Mouse (Mus musculus) heart, embryonic 15.5 days (tissue): Measurements from ENCODE around the gene Dctn3. TPM values are rescaled to one million over a fixed set of nuclear protein-coding genes. Genes with fewer than 3 reads are reported as not detected.
"Not testable (repeated sequence)": the region's sequence is repeated elsewhere in the genome, so short reads cannot be mapped to it uniquely, and the experiment has no call there.

Experiments
- ATAC-seq: fragments of 200-750 bp; cut with Nextera tagmentation; replicated peaks from 2 replicates; pipeline ENCODE4 v1.8.0; 2017; ENCODE audit warnings: low read depth, moderate TSS enrichment; ENCODE audit not compliant: insufficient number of reproducible peaks, insufficient read depth, low FRiP score
- H3K27ac ChIP-seq: fragments of 300-500 bp; sonication (generic); 2 replicates; pipeline ENCODE4 v1.5.1; 2015; ENCODE audit warnings: mild to moderate bottlenecking, inconsistent platforms
- H3K27me3 ChIP-seq: fragments of 300-500 bp; sonication (generic); 2 replicates; pipeline ENCODE4 v1.6.1; 2015; ENCODE audit warnings: inconsistent platforms
- H3K36me3 ChIP-seq: fragments of 300-500 bp; sonication (generic); 2 replicates; pipeline ENCODE4 v1.6.1; 2015; ENCODE audit warnings: mild to moderate bottlenecking, inconsistent platforms
- H3K4me1 ChIP-seq: fragments of 300-500 bp; sonication (generic); replicated peaks from 2 replicates; pipeline ENCODE4 v1.6.1; 2015; ENCODE audit warnings: inconsistent platforms
- H3K4me2 ChIP-seq: fragments of 300-500 bp; sonication (generic); 2 replicates; pipeline ENCODE4 v1.6.1; 2015; ENCODE audit warnings: inconsistent platforms, mild to moderate bottlenecking, moderate library complexity
- H3K4me3 ChIP-seq: fragments of 300-500 bp; sonication (generic); 2 replicates; pipeline ENCODE4 v1.5.1; 2015; ENCODE audit warnings: mild to moderate bottlenecking, inconsistent platforms
- H3K9ac ChIP-seq: fragments of 300-500 bp; sonication (generic); 2 replicates; pipeline ENCODE4 v1.6.1; 2015; ENCODE audit warnings: mild to moderate bottlenecking, inconsistent platforms
- H3K9me3 ChIP-seq: fragments of 300-500 bp; sonication (generic); replicated peaks from 2 replicates; pipeline ENCODE4 v1.6.1; 2016; ENCODE audit warnings: inconsistent platforms
- WGBS: fragments of 180-500 bp; shearing (Covaris S2); methylation state at CpG from one replicate; pipeline ENCODE4 v1.1.7; 2015; ENCODE audit warnings: mixed read lengths; 5-methylcytosine and 5-hydroxymethylcytosine counted together
- polyA plus RNA-seq: library from polyadenylated mRNA; unstranded; fragments of >200 nt; fragmentation: Nextera tagmentation; extraction: Ambion mirVana; gene quantifications from 2 replicates; pipeline ENCODE4 v1.2.1, GENCODE M21; 2015

Dctn3 gene
- polyA plus RNA-seq, 1 experiment from 2014 or later = 122 TPM

DNA sequence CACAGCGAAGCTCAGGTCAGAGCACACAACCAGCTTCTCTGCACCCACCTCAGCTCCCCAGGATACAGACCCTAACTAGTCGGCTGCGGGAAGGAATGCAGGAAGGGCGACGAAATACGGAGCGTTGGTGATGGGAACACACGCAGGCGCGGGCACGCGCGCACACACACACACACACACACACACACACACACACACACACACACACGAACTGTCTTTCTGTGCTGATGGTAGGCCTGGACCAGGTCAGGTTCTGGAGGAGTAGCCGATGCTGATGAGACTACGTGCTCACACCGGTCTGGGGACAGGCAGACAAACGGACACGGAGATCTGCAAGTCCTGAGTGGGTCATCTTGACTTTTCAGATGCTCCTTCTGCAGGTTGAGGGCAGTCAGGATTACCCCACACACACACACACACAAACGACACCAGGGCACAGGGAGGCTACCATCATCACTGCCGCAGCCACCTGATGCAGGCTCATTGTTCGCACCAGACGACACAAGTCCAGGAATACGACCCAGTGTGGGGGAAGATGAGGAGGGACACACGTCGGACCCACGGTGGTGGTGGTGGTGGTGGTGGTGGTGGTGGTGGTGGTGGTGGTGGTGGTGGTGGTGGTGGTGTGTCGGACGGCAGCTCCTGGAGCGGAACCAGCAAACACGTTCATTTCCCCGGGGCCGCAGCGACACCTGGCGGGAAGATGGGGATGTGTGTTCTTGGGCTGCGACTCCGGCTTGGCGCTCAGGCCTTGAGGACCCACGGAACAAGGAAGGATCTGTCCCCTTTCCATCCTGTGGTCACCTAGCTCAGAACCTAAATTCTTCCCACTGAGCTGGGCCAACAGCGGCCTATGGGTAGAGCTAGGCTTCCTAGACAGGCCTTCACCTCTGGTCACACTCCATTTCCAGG, 25.8 kb downstream of the Dctn3 start, which contains the start of gene Cntfr:
TSS of gene Cntfr (minus strand) at position 160 of the 912 bp plus-strand sequence.
- not testable (repeated sequence) for H3K4me1 ChIP-seq, H3K27me3 ChIP-seq, H3K9me3 ChIP-seq, ATAC-seq, H3K36me3 ChIP-seq, H3K9ac ChIP-seq, H3K27ac ChIP-seq
- Histone ChIP-seq H3K4me3 (peak within 1 kb of the TSS; percentile 21; the same call in 1 of the 2 replicates), H3K4me2 (peak within 1 kb of the TSS; percentile 52)
- WGBS = 8% methylated on average over 34 of the region's 40 CpGs

DNA sequence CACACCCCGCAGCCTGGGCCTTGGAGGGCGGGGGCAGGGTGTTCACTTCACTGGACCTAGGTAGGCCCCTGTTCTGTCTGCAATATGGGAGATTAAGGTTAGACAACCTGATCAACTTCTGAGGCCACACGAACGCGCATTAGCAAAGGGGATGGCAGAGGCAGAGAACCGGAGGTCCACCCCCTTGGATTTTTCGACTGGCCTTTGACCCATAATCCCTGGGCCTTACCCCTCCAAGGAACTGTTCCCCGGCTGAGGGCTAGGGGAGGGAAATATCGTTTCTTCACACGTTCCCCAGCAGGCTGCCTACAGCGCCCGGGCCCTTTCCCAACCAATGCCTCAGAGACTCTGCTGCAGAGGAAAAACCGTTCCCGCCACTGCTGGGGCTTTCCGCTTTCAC, 26.5 kb downstream of the Dctn3 start:
- not testable (repeated sequence) for H3K9ac ChIP-seq, H3K4me1 ChIP-seq, H3K27ac ChIP-seq, H3K36me3 ChIP-seq, H3K9me3 ChIP-seq, H3K4me3 ChIP-seq, H3K27me3 ChIP-seq, ATAC-seq
- 11% methylated on average over 12 of the region's 15 CpGs for WGBS
- H3K4me2 ChIP-seq = peak overlapping the region; percentile 44; the same call in 1 of the 2 replicates

DNA sequence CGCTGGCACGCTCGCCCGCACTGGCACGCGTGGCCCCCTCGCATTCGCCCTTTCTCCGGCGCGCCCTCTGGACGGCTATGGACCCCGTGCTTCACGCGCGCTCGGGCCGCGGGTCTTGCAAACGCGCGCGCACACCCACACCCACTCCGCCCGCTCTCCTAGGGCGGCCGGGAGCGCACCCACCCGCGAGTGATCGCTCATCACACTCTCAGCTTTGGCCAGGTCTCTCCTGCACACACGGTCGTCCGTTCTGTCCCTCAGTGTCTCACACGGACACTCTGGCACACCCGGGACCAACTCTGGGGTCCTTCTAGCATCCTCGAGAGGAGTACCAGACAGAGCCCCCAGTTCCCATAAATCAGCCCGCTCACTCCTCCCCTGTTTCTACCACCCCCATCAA, 27.2 kb downstream of the Dctn3 start:
- H3K4me1 ChIP-seq, H3K27me3 ChIP-seq, H3K9me3 ChIP-seq, H3K36me3 ChIP-seq, ATAC-seq, H3K9ac ChIP-seq, H3K27ac ChIP-seq: not testable (repeated sequence)
- Histone ChIP-seq H3K4me2 (peak overlapping the region; percentile 52), H3K4me3 (0 out of 2 replicates have a peak overlapping the region, but pooled peaks have one; percentile 18)
- WGBS = 4% methylated on average over 12 of the region's 38 CpGs

GRCm38 (mm10) chr4:41693511-41693910, 29.5 kb downstream of the Dctn3 start:
- not testable (repeated sequence) for H3K4me2 ChIP-seq, H3K27me3 ChIP-seq, H3K4me3 ChIP-seq, H3K27ac ChIP-seq, H3K4me1 ChIP-seq, ATAC-seq, H3K36me3 ChIP-seq, H3K9me3 ChIP-seq, H3K9ac ChIP-seq
- WGBS = 17% methylated on average over 4 of the region's 4 CpGs

- not testable (repeated sequence) for H3K4me2 ChIP-seq, H3K9ac ChIP-seq, H3K27me3 ChIP-seq, ATAC-seq, H3K4me1 ChIP-seq, H3K36me3 ChIP-seq, H3K9me3 ChIP-seq, H3K4me3 ChIP-seq, H3K27ac ChIP-seq
- WGBS = no CpG with 5 or more reads among the region's 4 CpGs
Measured at GRCm38 (mm10) chr4:41690014-41690413, 33.0 kb downstream of the Dctn3 start.

GRCm38 (mm10) chr4:41688562-41688961, 34.4 kb downstream of the Dctn3 start:
- H3K9me3 ChIP-seq, H3K4me2 ChIP-seq, H3K36me3 ChIP-seq, H3K4me3 ChIP-seq, H3K27me3 ChIP-seq, H3K4me1 ChIP-seq, H3K27ac ChIP-seq, H3K9ac ChIP-seq, ATAC-seq: not testable (repeated sequence)
- 49% methylated on average over 1 of the region's 1 CpGs for WGBS

GRCm38 (mm10) chr4:41685882-41686492, 37.0 kb downstream of the Dctn3 start:
- H3K4me2 ChIP-seq, H3K27me3 ChIP-seq, H3K36me3 ChIP-seq, H3K9ac ChIP-seq, H3K4me1 ChIP-seq, H3K27ac ChIP-seq, H3K9me3 ChIP-seq, H3K4me3 ChIP-seq, ATAC-seq: not testable (repeated sequence)
- WGBS = 67% methylated on average over 10 of the region's 10 CpGs

- H3K4me1 ChIP-seq = peaks cover 15% of the 10 kb centered on the region
- not testable (repeated sequence) for H3K9ac ChIP-seq, H3K36me3 ChIP-seq, H3K4me3 ChIP-seq, H3K27ac ChIP-seq, ATAC-seq, H3K9me3 ChIP-seq
- WGBS = 1% methylated on average over 14 of the region's 14 CpGs
- H3K4me2 ChIP-seq = peak overlapping the region; percentile 45; the same call in 1 of the 2 replicates
- peaks cover 14% of the 10 kb centered on the region; the same call in 1 of the 2 replicates for H3K27me3 ChIP-seq
Measured at GRCm38 (mm10) chr4:41684931-41685453, 38.0 kb downstream of the Dctn3 start.

GRCm38 (mm10) chr4:41684131-41684930, 38.6 kb downstream of the Dctn3 start:
- WGBS = 5% methylated on average over 23 of the region's 27 CpGs
- Histone ChIP-seq H3K27me3 (peaks cover 16% of the 10 kb centered on the region; the same call in 1 of the 2 replicates), H3K4me3 (peak overlapping the region; percentile 26), H3K4me2 (peak overlapping the region; percentile 45), H3K4me1 (peaks cover 21% of the 10 kb centered on the region)
- not testable (repeated sequence) for ATAC-seq, H3K36me3 ChIP-seq, H3K9ac ChIP-seq, H3K9me3 ChIP-seq, H3K27ac ChIP-seq

GRCm38 (mm10) chr4:41683303-41683702, 39.7 kb downstream of the Dctn3 start:
- H3K27ac ChIP-seq, H3K9me3 ChIP-seq, H3K9ac ChIP-seq, H3K36me3 ChIP-seq: not testable (repeated sequence)
- Histone ChIP-seq H3K4me2 (peak overlapping the region; percentile 57), H3K27me3 (peaks cover 16% of the 10 kb centered on the region; the same call in 1 of the 2 replicates), H3K4me1 (peaks cover 32% of the 10 kb centered on the region), H3K4me3 (peak overlapping the region; percentile 32; the same call in 1 of the 2 replicates)
- 3% methylated on average over 4 of the region's 27 CpGs for WGBS
- peak; percentile 55 for ATAC-seq

- H3K27ac ChIP-seq = no peak overlapping the region
- H3K4me3 ChIP-seq = no peak overlapping the region
- H3K4me1 ChIP-seq = peaks cover 37% of the 10 kb centered on the region
- H3K4me2 ChIP-seq = no peak overlapping the region
- H3K27me3 ChIP-seq = peaks cover 19% of the 10 kb centered on the region; the same call in 1 of the 2 replicates
- H3K36me3 ChIP-seq = no peaks in the 10 kb centered on the region
- H3K9ac ChIP-seq = no peak overlapping the region
- H3K9me3 ChIP-seq = no peaks in the 10 kb centered on the region
- no peak for ATAC-seq
- WGBS = 22% methylated on average over 6 of the region's 6 CpGs
Measured at GRCm38 (mm10) chr4:41682789-41683188, 40.2 kb downstream of the Dctn3 start.
